Mouse (Mus musculus): Measurements from ENCODE around the gene Tbx21. TPM values are rescaled to one million over a fixed set of nuclear protein-coding genes. Genes with fewer than 3 reads are reported as not detected.

Gene Tbx21
- polyA plus RNA-seq, 1 experiment: not detected

- no peak overlapping the region for H3K4me3 ChIP-seq (ENCODE audit: insufficient read depth, poor library complexity, severe bottlenecking)
- H3K79me3 ChIP-seq (ENCODE audit: low read depth): no peaks in the 10 kb centered on the region
- H3K27me3 ChIP-seq (ENCODE audit: control insufficient read depth, insufficient read depth, insufficient read length): peaks cover 55% of the 10 kb centered on the region
- no peak overlapping the region for H3ac ChIP-seq (ENCODE audit: control insufficient read depth, insufficient read length, low read depth)
- peak; percentile 22 for TF ChIP-seq MYOD1 (IDR thresholded peaks at IDR 0.05; ENCODE audit: control insufficient read depth, insufficient read length, low read depth)
- no peak for TF ChIP-seq USF1 (IDR thresholded peaks at IDR 0.05; ENCODE audit: low read depth)
- H3K36me3 ChIP-seq (ENCODE audit: control insufficient read depth, insufficient read depth): no peaks in the 10 kb centered on the region
- H3K79me2 ChIP-seq (ENCODE audit: control insufficient read depth, insufficient read depth): no peaks in the 10 kb centered on the region
These were observed 32.2 kb upstream of the Tbx21 start for GRCm38 (mm10) chr11:97147333-97147732.

DNA sequence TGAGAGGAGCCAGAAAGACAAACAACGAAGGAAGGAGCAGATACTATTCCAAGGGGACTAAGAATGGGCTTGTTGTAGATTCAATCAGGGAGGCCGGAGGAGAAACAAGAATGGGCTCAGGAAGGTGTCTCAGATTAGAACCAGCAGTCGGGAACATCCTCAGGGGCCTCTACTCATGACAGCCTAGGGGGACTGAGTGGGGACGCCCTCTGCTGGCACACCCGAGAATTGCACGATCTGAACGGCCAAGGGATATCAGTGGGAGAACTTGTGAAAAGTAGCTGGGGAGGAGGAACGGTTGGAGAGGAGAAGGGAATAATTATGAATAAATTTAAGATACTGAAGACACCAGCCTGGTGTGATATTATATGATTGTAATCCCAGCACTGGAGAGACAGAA is 31.6 kb upstream of the Tbx21 start:
- Histone ChIP-seq H3K27me3 (ENCODE audit: control insufficient read depth, insufficient read depth, insufficient read length) (peaks cover 59% of the 10 kb centered on the region), H3K4me3 (ENCODE audit: insufficient read depth, poor library complexity, severe bottlenecking) (no peak overlapping the region), H3ac (ENCODE audit: control insufficient read depth, insufficient read length, low read depth) (no peak overlapping the region), H3K79me2 (ENCODE audit: control insufficient read depth, insufficient read depth) (no peaks in the 10 kb centered on the region), H3K79me3 (ENCODE audit: low read depth) (no peaks in the 10 kb centered on the region), H3K36me3 (ENCODE audit: control insufficient read depth, insufficient read depth) (no peaks in the 10 kb centered on the region)
- no peak for TF ChIP-seq USF1 (IDR thresholded peaks at IDR 0.05; ENCODE audit: low read depth)
- TF ChIP-seq CTCF (IDR thresholded peaks at IDR 0.05; ENCODE audit: control insufficient read depth, insufficient read depth, insufficient read length): peak; percentile 84

- no peaks in the 10 kb centered on the region for H3K79me2 ChIP-seq (ENCODE audit: control insufficient read depth, insufficient read depth)
- H3K36me3 ChIP-seq (ENCODE audit: control insufficient read depth, insufficient read depth): no peaks in the 10 kb centered on the region
- H3ac ChIP-seq (ENCODE audit: control insufficient read depth, insufficient read length, low read depth): no peak overlapping the region
- peaks cover 63% of the 10 kb centered on the region for H3K27me3 ChIP-seq (ENCODE audit: control insufficient read depth, insufficient read depth, insufficient read length)
- TF ChIP-seq CTCF (IDR thresholded peaks at IDR 0.05; ENCODE audit: control insufficient read depth, insufficient read depth, insufficient read length) (no peak), FOSL1 (IDR thresholded peaks at IDR 0.05; ENCODE audit: insufficient read depth, low read length, poor library complexity, severe bottlenecking) (no peak), MYOD1 (IDR thresholded peaks at IDR 0.05; ENCODE audit: control insufficient read depth, insufficient read length, low read depth) (no peak), USF1 (IDR thresholded peaks at IDR 0.05; ENCODE audit: low read depth) (no peak), CEBPB (IDR thresholded peaks at IDR 0.05; ENCODE audit: low read depth) (no peak), MAX (IDR thresholded peaks at IDR 0.05) (no peak), MYOG (IDR thresholded peaks at IDR 0.05; ENCODE audit: control insufficient read depth, extremely low read depth, insufficient read length) (no peak)
- H3K4me3 ChIP-seq (ENCODE audit: insufficient read depth, poor library complexity, severe bottlenecking): no peak overlapping the region
- no peaks in the 10 kb centered on the region for H3K79me3 ChIP-seq (ENCODE audit: low read depth)
These were observed 30.8 kb upstream of the Tbx21 start for GRCm38 (mm10) chr11:97145951-97146350.

GRCm38 (mm10) chr11:97145320-97145719 is 30.2 kb upstream of the Tbx21 start:
- H3K4me3 ChIP-seq (ENCODE audit: insufficient read depth, poor library complexity, severe bottlenecking): no peak overlapping the region
- no peak overlapping the region for H3ac ChIP-seq (ENCODE audit: control insufficient read depth, insufficient read length, low read depth)
- TF ChIP-seq MYOG (IDR thresholded peaks at IDR 0.05; ENCODE audit: control insufficient read depth, extremely low read depth, insufficient read length): no peak
- H3K27me3 ChIP-seq (ENCODE audit: control insufficient read depth, insufficient read depth, insufficient read length): peaks cover 63% of the 10 kb centered on the region
- H3K79me2 ChIP-seq (ENCODE audit: control insufficient read depth, insufficient read depth): no peaks in the 10 kb centered on the region
- no peaks in the 10 kb centered on the region for H3K36me3 ChIP-seq (ENCODE audit: control insufficient read depth, insufficient read depth)
- H3K79me3 ChIP-seq (ENCODE audit: low read depth): no peaks in the 10 kb centered on the region

GRCm38 (mm10) chr11:97143196-97143900 is 28.2 kb upstream of the Tbx21 start:
- Histone ChIP-seq H3K27me3 (ENCODE audit: control insufficient read depth, insufficient read depth, insufficient read length) (peaks cover 62% of the 10 kb centered on the region), H3K79me2 (ENCODE audit: control insufficient read depth, insufficient read depth) (no peaks in the 10 kb centered on the region), H3K4me3 (ENCODE audit: insufficient read depth, poor library complexity, severe bottlenecking) (no peak overlapping the region), H3ac (ENCODE audit: control insufficient read depth, insufficient read length, low read depth) (no peak overlapping the region), H3K36me3 (ENCODE audit: control insufficient read depth, insufficient read depth) (no peaks in the 10 kb centered on the region), H3K79me3 (ENCODE audit: low read depth) (no peaks in the 10 kb centered on the region)
- TF ChIP-seq USF1 (IDR thresholded peaks at IDR 0.05; ENCODE audit: low read depth) (no peak), CTCF (IDR thresholded peaks at IDR 0.05; ENCODE audit: control insufficient read depth, insufficient read depth, insufficient read length) (no peak), CEBPB (IDR thresholded peaks at IDR 0.05; ENCODE audit: low read depth) (no peak), FOSL1 (IDR thresholded peaks at IDR 0.05; ENCODE audit: insufficient read depth, low read length, poor library complexity, severe bottlenecking) (no peak), MAX (IDR thresholded peaks at IDR 0.05) (no peak), MYOG (IDR thresholded peaks at IDR 0.05; ENCODE audit: control insufficient read depth, extremely low read depth, insufficient read length) (no peak), MYOD1 (IDR thresholded peaks at IDR 0.05; ENCODE audit: control insufficient read depth, insufficient read length, low read depth) (no peak)

DNA sequence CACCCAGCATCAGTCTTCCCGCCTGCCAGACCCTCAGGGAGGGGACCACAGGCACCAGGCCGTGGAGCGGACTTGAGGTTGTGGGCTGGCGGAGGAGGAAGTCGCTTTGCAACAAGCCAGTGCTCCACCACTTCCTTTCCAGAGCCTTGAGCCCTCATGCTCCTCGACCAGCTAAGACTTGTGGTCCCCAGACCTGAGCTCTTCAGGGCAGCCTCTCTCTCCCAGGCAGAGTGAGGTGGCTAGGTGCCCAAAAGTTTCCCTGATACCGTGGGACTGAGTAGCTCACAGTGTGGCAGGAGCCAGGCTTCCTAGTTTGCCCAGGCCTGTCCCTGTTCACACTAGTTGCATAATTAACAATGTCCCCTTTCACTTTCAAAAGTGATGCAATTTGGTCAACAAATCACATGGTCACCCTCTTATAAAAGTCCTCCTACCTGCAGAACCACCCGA is 27.1 kb upstream of the Tbx21 start:
- Histone ChIP-seq H3K4me3 (ENCODE audit: insufficient read depth, poor library complexity, severe bottlenecking) (no peak overlapping the region), H3K79me3 (ENCODE audit: low read depth) (no peaks in the 10 kb centered on the region), H3ac (ENCODE audit: control insufficient read depth, insufficient read length, low read depth) (no peak overlapping the region), H3K79me2 (ENCODE audit: control insufficient read depth, insufficient read depth) (no peaks in the 10 kb centered on the region), H3K27me3 (ENCODE audit: control insufficient read depth, insufficient read depth, insufficient read length) (peaks cover 62% of the 10 kb centered on the region), H3K36me3 (ENCODE audit: control insufficient read depth, insufficient read depth) (no peaks in the 10 kb centered on the region)
- no peak for TF ChIP-seq MYOG (IDR thresholded peaks at IDR 0.05; ENCODE audit: control insufficient read depth, extremely low read depth, insufficient read length)

Data from C2C12 (cell line).